Mouse (Mus musculus): ENCODE data around the gene Gm20388. TPM values are rescaled to one million over a fixed set of nuclear protein-coding genes. Genes with fewer than 3 reads are reported as not detected.

Gm20388 gene
- polyA plus RNA-seq, 1 experiment from 2014 or later, result not detected

DNA sequence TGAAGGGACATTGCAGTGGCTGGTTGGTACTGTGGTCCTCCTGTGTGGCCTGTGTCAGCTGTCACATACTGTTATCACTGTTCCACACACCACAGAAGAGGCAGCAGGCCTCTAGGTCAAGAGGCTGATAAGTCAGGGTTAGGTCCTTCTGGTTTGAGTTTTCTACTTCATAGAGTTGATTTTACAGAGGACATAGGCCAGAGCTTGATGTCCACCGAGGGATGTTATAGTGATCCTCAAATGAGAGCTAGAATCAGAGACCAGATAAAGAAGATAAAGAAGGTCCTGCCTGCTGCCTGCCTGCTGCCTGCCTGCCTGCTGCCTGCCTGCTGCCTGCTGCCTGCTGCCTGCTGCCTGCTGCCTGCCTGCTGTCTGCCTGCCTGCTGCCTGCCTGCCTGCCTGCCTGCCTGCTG, 7.5 kb downstream of the Gm20388 start:
- H3K4me3 ChIP-seq (ENCODE audit: low read depth, low read length), result no peak overlapping the region
- H3K27ac ChIP-seq (ENCODE audit: low read depth, low read length), result no peak overlapping the region
- H3K9ac ChIP-seq (ENCODE audit: low read depth, low read length), result no peak overlapping the region
- H3K9me3 ChIP-seq (ENCODE audit: control insufficient read depth), result no peaks in the 10 kb centered on the region
- no peak for TF ChIP-seq CTCF (IDR thresholded peaks at IDR 0.05; ENCODE audit: low read depth)
- no peak for ATAC-seq
- H3K27me3 ChIP-seq (replicated peaks; ENCODE audit: control insufficient read depth, insufficient read depth, low read length), result no peaks in the 10 kb centered on the region
- WGBS, result 44% methylated on average over 1 of the region's 1 CpGs
- no peaks in the 10 kb centered on the region for H3K36me3 ChIP-seq (ENCODE audit: control insufficient read depth, insufficient read depth)
- 0 out of 2 replicates have a peak, but pooled peaks cover 3% of the 10 kb centered on the region for H3K4me1 ChIP-seq (replicated peaks; ENCODE audit: control insufficient read depth, insufficient read depth, low read length)
- H3K4me2 ChIP-seq (replicated peaks; ENCODE audit: low read depth), result no peak overlapping the region

DNA sequence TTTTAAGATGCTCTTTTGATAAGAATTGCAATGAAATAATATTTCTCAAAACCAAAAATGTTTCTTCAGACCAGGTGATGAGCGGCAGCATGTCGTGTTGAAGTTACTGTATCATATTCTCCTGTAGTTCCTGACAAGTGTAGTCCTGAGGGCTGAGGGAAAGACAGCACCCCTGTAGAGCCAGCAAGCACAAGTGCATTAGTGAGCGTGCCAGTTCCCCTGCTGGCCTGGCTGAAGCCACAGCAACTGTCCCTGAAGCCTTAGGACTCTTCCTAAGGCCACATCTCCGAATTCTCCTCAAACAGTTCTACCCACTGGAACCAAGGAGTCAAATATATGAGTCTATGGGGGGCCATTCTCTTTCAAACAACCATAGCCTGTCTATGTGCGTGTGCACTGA, 12.6 kb downstream of the Gm20388 start:
- no peak for TF ChIP-seq CTCF (IDR thresholded peaks at IDR 0.05; ENCODE audit: low read depth)
- WGBS, result 86% methylated on average over 5 of the region's 5 CpGs
- ATAC-seq, result no peak
- no peak overlapping the region for H3K27ac ChIP-seq (ENCODE audit: low read depth, low read length)
- no peak overlapping the region for H3K9ac ChIP-seq (ENCODE audit: low read depth, low read length)
- no peaks in the 10 kb centered on the region for H3K36me3 ChIP-seq (ENCODE audit: control insufficient read depth, insufficient read depth)
- no peaks in the 10 kb centered on the region for H3K9me3 ChIP-seq (ENCODE audit: control insufficient read depth)
- no peaks in the 10 kb centered on the region for H3K4me1 ChIP-seq (replicated peaks; ENCODE audit: control insufficient read depth, insufficient read depth, low read length)
- no peaks in the 10 kb centered on the region for H3K27me3 ChIP-seq (replicated peaks; ENCODE audit: control insufficient read depth, insufficient read depth, low read length)
- no peak overlapping the region for H3K4me2 ChIP-seq (replicated peaks; ENCODE audit: low read depth)
- H3K4me3 ChIP-seq (ENCODE audit: low read depth, low read length), result no peak overlapping the region

DNA sequence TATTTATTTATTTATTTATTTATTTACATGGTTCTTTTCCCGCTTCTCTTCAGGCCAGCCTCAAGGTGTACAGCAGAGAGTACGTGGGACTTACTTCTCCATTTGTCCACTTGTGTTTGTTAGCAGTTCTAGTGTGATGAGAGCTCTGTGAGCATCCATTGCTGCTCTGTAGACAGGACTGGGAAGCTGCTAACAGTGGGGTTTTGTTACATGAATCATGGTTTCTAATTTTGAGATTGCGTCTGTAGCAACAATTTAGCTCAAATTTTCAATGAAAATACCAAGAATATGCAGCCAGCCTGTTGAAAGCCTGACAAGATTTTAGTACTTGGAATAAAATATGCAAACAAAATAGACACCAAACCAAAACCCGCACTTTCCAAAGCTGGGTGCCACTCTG, 14.8 kb downstream of the Gm20388 start:
- 90% methylated on average over 4 of the region's 4 CpGs for WGBS
- H3K27ac ChIP-seq (ENCODE audit: low read depth, low read length), result no peak overlapping the region
- no peak overlapping the region for H3K4me3 ChIP-seq (ENCODE audit: low read depth, low read length)
- H3K9me3 ChIP-seq (ENCODE audit: control insufficient read depth), result no peaks in the 10 kb centered on the region
- no peak for TF ChIP-seq CTCF (IDR thresholded peaks at IDR 0.05; ENCODE audit: low read depth)
- ATAC-seq, result no peak
- no peaks in the 10 kb centered on the region for H3K36me3 ChIP-seq (ENCODE audit: control insufficient read depth, insufficient read depth)
- H3K27me3 ChIP-seq (replicated peaks; ENCODE audit: control insufficient read depth, insufficient read depth, low read length), result no peaks in the 10 kb centered on the region
- no peaks in the 10 kb centered on the region for H3K4me1 ChIP-seq (replicated peaks; ENCODE audit: control insufficient read depth, insufficient read depth, low read length)
- no peak overlapping the region for H3K4me2 ChIP-seq (replicated peaks; ENCODE audit: low read depth)
- no peak overlapping the region for H3K9ac ChIP-seq (ENCODE audit: low read depth, low read length)

DNA sequence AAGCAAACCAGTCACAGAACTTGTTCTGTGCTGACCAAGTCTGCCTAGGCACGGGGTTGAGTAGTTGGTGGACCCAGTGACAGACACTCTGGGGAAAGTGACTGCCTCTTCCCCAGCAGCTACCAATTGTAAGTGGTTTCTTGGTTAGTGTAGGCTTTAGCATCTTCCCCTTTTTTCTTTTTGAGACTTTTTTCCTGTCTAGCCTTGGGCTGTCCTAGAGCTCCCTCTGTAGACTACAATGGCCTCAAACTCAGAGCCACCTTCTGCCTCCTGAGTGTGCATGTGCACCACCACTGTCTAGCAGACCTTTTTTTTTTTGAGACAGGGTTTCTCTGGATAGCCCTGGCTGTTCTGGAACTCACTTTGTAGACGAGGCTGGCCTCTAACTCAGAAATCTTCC, 15.8 kb downstream of the Gm20388 start:
- ATAC-seq, result no peak

DNA sequence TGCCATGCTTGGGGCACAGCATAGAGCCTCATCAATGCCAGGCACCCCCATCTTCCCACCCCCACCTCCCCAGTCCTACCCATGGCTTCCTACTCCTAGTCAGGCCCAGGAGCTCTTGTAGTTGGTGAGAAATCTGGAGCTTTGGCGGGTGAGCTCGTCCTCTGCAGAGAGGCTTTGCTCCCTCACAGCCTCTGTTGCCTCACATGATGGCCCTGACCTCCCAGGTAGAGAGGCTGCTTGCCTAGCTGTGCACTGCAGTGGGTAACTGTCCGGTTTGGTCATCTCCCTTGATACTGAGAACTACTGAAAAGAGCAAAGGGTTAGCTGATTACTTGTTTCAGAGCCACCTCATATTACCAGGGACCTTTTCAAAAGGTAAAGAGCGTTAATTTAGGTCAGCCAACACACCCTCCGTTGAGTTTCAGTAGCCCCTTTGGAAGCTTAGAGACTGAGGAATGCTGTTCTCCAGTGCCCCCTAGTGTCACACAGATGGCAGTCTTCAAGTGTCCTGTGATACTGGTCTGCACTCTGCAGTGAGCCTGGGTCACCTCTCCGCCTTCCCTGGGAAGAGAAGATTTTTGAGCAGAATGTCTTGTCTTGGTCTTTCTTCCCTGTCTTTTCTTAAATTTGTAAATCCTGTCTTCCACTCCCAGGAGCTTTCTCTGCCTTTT, 16.9 kb downstream of the Gm20388 start:
- Histone ChIP-seq H3K36me3 (ENCODE audit: control insufficient read depth, insufficient read depth) (peaks cover 8% of the 10 kb centered on the region; the same call in 1 of the 2 replicates), H3K4me3 (ENCODE audit: low read depth, low read length) (no peak overlapping the region), H3K9me3 (ENCODE audit: control insufficient read depth) (no peaks in the 10 kb centered on the region), H3K27me3 (replicated peaks; ENCODE audit: control insufficient read depth, insufficient read depth, low read length) (no peaks in the 10 kb centered on the region), H3K27ac (ENCODE audit: low read depth, low read length) (no peak overlapping the region), H3K4me2 (replicated peaks; ENCODE audit: low read depth) (0 out of 2 replicates have a peak overlapping the region, but pooled peaks have one; percentile 2), H3K9ac (ENCODE audit: low read depth, low read length) (no peak overlapping the region), H3K4me1 (replicated peaks; ENCODE audit: control insufficient read depth, insufficient read depth, low read length) (no peaks in the 10 kb centered on the region)
- no peak; the same call in 1 of the 2 replicates for ATAC-seq
- peak; percentile 88 for TF ChIP-seq CTCF (IDR thresholded peaks at IDR 0.05; ENCODE audit: low read depth)
- 43% methylated on average over 6 of the region's 6 CpGs for WGBS

More for the DNA sequence above, 15.8 kb downstream of the Gm20388 start:
- Histone ChIP-seq H3K4me2 (replicated peaks; ENCODE audit: low read depth) (no peak overlapping the region), H3K27me3 (replicated peaks; ENCODE audit: control insufficient read depth, insufficient read depth, low read length) (no peaks in the 10 kb centered on the region), H3K9me3 (ENCODE audit: control insufficient read depth) (no peaks in the 10 kb centered on the region), H3K36me3 (ENCODE audit: control insufficient read depth, insufficient read depth) (no peaks in the 10 kb centered on the region), H3K4me1 (replicated peaks; ENCODE audit: control insufficient read depth, insufficient read depth, low read length) (no peaks in the 10 kb centered on the region), H3K9ac (ENCODE audit: low read depth, low read length) (no peak overlapping the region), H3K27ac (ENCODE audit: low read depth, low read length) (no peak overlapping the region), H3K4me3 (ENCODE audit: low read depth, low read length) (no peak overlapping the region)
- 65% methylated on average over 2 of the region's 2 CpGs for WGBS
- peak; percentile 65 for TF ChIP-seq CTCF (IDR thresholded peaks at IDR 0.05; ENCODE audit: low read depth)

DNA sequence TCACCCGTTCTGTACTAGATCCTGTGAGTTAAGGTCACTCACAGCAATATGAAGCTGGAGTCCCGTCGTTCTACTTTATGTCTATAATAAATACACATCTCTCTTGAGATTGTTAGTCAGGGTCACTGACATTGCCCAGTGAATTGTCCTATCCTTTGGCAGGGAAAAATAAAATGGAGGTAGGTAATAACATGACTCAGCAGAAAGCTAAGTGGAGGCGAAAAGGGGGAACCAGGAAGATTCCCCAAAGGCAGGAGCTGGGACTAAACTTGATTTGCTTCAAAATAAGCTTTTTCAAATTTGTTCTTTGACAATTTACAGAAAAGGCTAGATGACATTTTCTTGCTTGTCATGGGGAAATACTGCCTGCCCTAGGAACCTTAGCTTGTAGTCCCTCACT, 20.7 kb downstream of the Gm20388 start:
- ATAC-seq, result no peak
- Histone ChIP-seq H3K27ac (ENCODE audit: low read depth, low read length) (no peak overlapping the region), H3K4me2 (replicated peaks; ENCODE audit: low read depth) (no peak overlapping the region), H3K9me3 (ENCODE audit: control insufficient read depth) (no peaks in the 10 kb centered on the region), H3K27me3 (replicated peaks; ENCODE audit: control insufficient read depth, insufficient read depth, low read length) (no peaks in the 10 kb centered on the region), H3K9ac (ENCODE audit: low read depth, low read length) (no peak overlapping the region), H3K36me3 (ENCODE audit: control insufficient read depth, insufficient read depth) (peaks cover 17% of the 10 kb centered on the region; the same call in 1 of the 2 replicates), H3K4me3 (ENCODE audit: low read depth, low read length) (no peak overlapping the region), H3K4me1 (replicated peaks; ENCODE audit: control insufficient read depth, insufficient read depth, low read length) (no peaks in the 10 kb centered on the region)
- TF ChIP-seq CTCF (IDR thresholded peaks at IDR 0.05; ENCODE audit: low read depth), result no peak
- 46% methylated on average over 4 of the region's 4 CpGs for WGBS
